ENCODE assay signal across 24 mouse cellular contexts in the genomic region with DNA sequence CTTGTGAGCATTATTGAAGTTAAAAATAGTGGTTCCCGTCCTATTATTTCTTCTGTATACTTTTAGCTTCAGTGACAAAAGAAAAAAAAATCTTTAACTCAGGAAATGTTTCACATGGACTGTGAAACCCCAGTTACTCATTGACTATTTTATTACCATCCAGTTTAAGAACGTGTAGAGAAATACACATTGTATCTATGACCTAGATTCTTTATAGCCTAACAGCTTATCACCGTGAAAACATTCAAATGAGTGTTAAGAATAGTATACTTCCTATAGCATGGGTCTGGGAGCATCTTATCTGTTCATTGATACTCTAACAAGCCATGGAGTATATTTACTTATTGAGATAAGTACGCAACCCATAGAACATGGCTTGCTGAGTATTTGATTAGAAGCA. TPM values are rescaled to one million over a fixed set of nuclear protein-coding genes. Genes with fewer than 3 reads are reported as not detected.
DNase-seq lines count a peak whose midpoint lies in the region; ATAC-seq and TF ChIP-seq lines count a peak whose summit lies in the region.
"Had no signal": no experiment of that assay in that cellular context is flagged by ENCODE, and none has a peak within 500 bp of the region (broad histone marks: within the 10 kb centered on the region; RNA-seq: fewer than 3 reads in every experiment).

No protein-coding gene starts in this region.

- WGBS in kidney, adult 2 months = 32% methylated on average over 4 of the region's 4 CpGs
- WGBS in kidney, postnatal 0 days = 46% methylated on average over 4 of the region's 4 CpGs
- WGBS in intestine, embryonic 16.5 days = 51% methylated on average over 4 of the region's 4 CpGs

- H3K4me1 ChIP-seq in kidney, adult 2 months (ENCODE audit: control insufficient read depth, insufficient read depth, low read length) = peaks cover 2% of the 10 kb centered on the region; the same call in 1 of the 2 replicates
- no peaks in the 10 kb centered on the region for H3K4me1 ChIP-seq in kidney, postnatal 0 days (replicated peaks; ENCODE audit: insufficient read depth, low read length)
- no peaks in the 10 kb centered on the region for H3K4me1 ChIP-seq in intestine, embryonic 16.5 days (ENCODE audit: control insufficient read depth, insufficient read depth, low read length)
- H3K4me1 ChIP-seq: forebrain, embryonic 10.5 days; heart, embryonic 13.5 days had no signal

- no peak for ATAC-seq in kidney, postnatal 0 days (replicated peaks; ENCODE audit: low FRiP score, low read depth)
- peak; percentile 96 for ATAC-seq in intestine, embryonic 16.5 days
- ATAC-seq: activated CD4-positive, CD25-positive, alpha-beta regulatory T cell, adult 4 months; CD4-positive, CD25-positive, alpha-beta regulatory T cell, adult 4 months; forebrain, embryonic 14.5 days had no signal

- no peaks in the 10 kb centered on the region for H3K36me3 ChIP-seq in kidney, adult 2 months (ENCODE audit: control insufficient read depth, insufficient read depth, low read length)
- H3K36me3 ChIP-seq in kidney, postnatal 0 days (ENCODE audit: insufficient read depth, low read length) = no peaks in the 10 kb centered on the region
- H3K36me3 ChIP-seq in intestine, embryonic 16.5 days (ENCODE audit: control insufficient read depth, insufficient read depth, low read length) = no peaks in the 10 kb centered on the region
- H3K36me3 ChIP-seq: embryonic facial prominence, embryonic 15.5 days; forebrain, embryonic 10.5 days; G1E; heart, embryonic 13.5 days had no signal

- no peaks in the 10 kb centered on the region for H3K9me3 ChIP-seq in kidney, postnatal 0 days (replicated peaks; ENCODE audit: low read length)
- H3K9me3 ChIP-seq in intestine, embryonic 16.5 days (ENCODE audit: control insufficient read depth, low read length) = no peaks in the 10 kb centered on the region
- H3K9me3 ChIP-seq: embryonic facial prominence, embryonic 15.5 days; forebrain, embryonic 10.5 days; G1E; heart, embryonic 13.5 days had no signal

- no peak for TF ChIP-seq CTCF in kidney, adult 2 months (conservative IDR thresholded peaks at IDR 0.05; ENCODE audit: insufficient read depth, insufficient read length, low read depth, low read length)
- no peak for TF ChIP-seq CTCF in kidney, postnatal 0 days (IDR thresholded peaks at IDR 0.05; ENCODE audit: low read depth)

- H3K27ac ChIP-seq in kidney, adult 2 months (ENCODE audit: insufficient read depth, low read depth, low read length) = no peak overlapping the region
- H3K27ac ChIP-seq in kidney, postnatal 0 days = peak overlapping the region; percentile 44; the same call in 1 of the 2 replicates
- no peak overlapping the region for H3K27ac ChIP-seq in intestine, embryonic 16.5 days (ENCODE audit: low read length)
- H3K27ac ChIP-seq: embryonic facial prominence, embryonic 15.5 days; forebrain, embryonic 10.5 days; gastrocnemius, adult 2 months; heart, embryonic 13.5 days had no signal

- no peak for TF ChIP-seq POLR2A in kidney, adult 2 months (IDR thresholded peaks at IDR 0.05; ENCODE audit: low read depth, low read length)

- no peak overlapping the region for H3K9ac ChIP-seq in kidney, postnatal 0 days (ENCODE audit: low read depth, low read length)
- H3K9ac ChIP-seq in intestine, embryonic 16.5 days (ENCODE audit: low read depth, low read length) = no peak overlapping the region
- H3K9ac ChIP-seq: embryonic facial prominence, embryonic 15.5 days; heart, embryonic 13.5 days had no signal

- no peaks in the 10 kb centered on the region for H3K27me3 ChIP-seq in kidney, adult 2 months (replicated peaks; ENCODE audit: control insufficient read depth, insufficient read depth, low read length)
- no peaks in the 10 kb centered on the region for H3K27me3 ChIP-seq in kidney, postnatal 0 days (ENCODE audit: insufficient read depth, low read length)
- H3K27me3 ChIP-seq in intestine, embryonic 16.5 days (replicated peaks; ENCODE audit: control insufficient read depth, insufficient read depth, low read length) = no peaks in the 10 kb centered on the region
- H3K27me3 ChIP-seq: embryonic facial prominence, embryonic 15.5 days had no signal

- peak; percentile 44 for DNase-seq in kidney, adult 2 months
- no peak for DNase-seq in kidney, adult 18-20 months
- peak; percentile 38 for DNase-seq in kidney, postnatal 0 days (ENCODE audit: low spot score)
- DNase-seq in kidney, postnatal 14 days = no peak
- DNase-seq in c-Kit-positive CD71-positive TER-119-positive erythroid progenitor cells, embryonic 14.5 days (ENCODE audit: low spot score) = no peak
- no peak for DNase-seq in cerebellum, adult 8-10 months
- DNase-seq: adrenal gland, postnatal 25 days; B cell, adult 2 months; cerebellum, adult 2 months; cerebellum, postnatal 14 days; embryo, embryonic 11 days; gastrocnemius, adult 2 months; gastrocnemius, postnatal 25 days; heart, adult 11 months; heart, postnatal 36 days had no signal

- H3K4me2 ChIP-seq in kidney, postnatal 0 days (ENCODE audit: low read length) = no peak overlapping the region
- H3K4me2 ChIP-seq in intestine, embryonic 16.5 days (ENCODE audit: low read depth, low read length) = no peak overlapping the region
- H3K4me2 ChIP-seq: embryonic facial prominence, embryonic 15.5 days; heart, embryonic 13.5 days had no signal

- H3K4me3 ChIP-seq in kidney, adult 2 months (ENCODE audit: insufficient read depth, low read depth, low read length) = no peak overlapping the region
- no peak overlapping the region for H3K4me3 ChIP-seq in kidney, postnatal 0 days (replicated peaks; ENCODE audit: low read depth, low read length)
- no peak overlapping the region for H3K4me3 ChIP-seq in intestine, embryonic 16.5 days (ENCODE audit: low read length)
- H3K4me3 ChIP-seq: embryonic facial prominence, embryonic 15.5 days; erythroblast, embryonic 14.5 days; forebrain, embryonic 10.5 days; gastrocnemius, adult 2 months; heart, embryonic 13.5 days had no signal

RNA-seq across cellular contexts. Expression of a gene that starts 13.3 kb away (rescaled TPM):
- 37.1 and 41.9 TPM in 2 replicates for polyA plus RNA-seq in kidney, adult 2 months (2012; rRNA removed)
- 56.9 and 60.9 TPM in 2 replicates for polyA plus RNA-seq in kidney, postnatal 0 days (2015; fragmentation: Nextera tagmentation; extraction: Ambion mirVana)
- polyA plus RNA-seq in intestine, embryonic 16.5 days (2015; fragmentation: Nextera tagmentation; extraction: Ambion mirVana) = 67.5 and 79.3 TPM in 2 replicates
- polyA plus RNA-seq: forebrain, embryonic 10.5 days; forebrain, embryonic 14.5 days; G1E had no signal

RNA-seq across cellular contexts. Expression of a gene that starts 52.0 kb away (rescaled TPM):
- polyA plus RNA-seq in kidney, adult 2 months (2012; rRNA removed) = 0.20 TPM in 1 of 2 replicates, not detected in the other
- 0.13 TPM in 1 of 2 replicates, not detected in the other for polyA plus RNA-seq in kidney, postnatal 0 days (2015; fragmentation: Nextera tagmentation; extraction: Ambion mirVana)
- not detected in 2 replicates for polyA plus RNA-seq in intestine, embryonic 16.5 days (2015; fragmentation: Nextera tagmentation; extraction: Ambion mirVana)
- polyA plus RNA-seq: CD4-positive, CD25-positive, alpha-beta regulatory T cell, adult 4 months; erythroblast, embryonic 14.5 days; forebrain, embryonic 10.5 days; forebrain, embryonic 14.5 days; G1E had no signal

Comparison
In these comparisons a context has a peak if more than half of its experiments do, and no peak if none do; other contexts are left out.
1. DNase-seq: peak in kidney, adult 2 months (single experiment) and kidney, postnatal 0 days (single experiment); none in kidney, adult 18-20 months (single experiment), kidney, postnatal 14 days (single experiment), c-Kit-positive CD71-positive TER-119-positive erythroid progenitor cells, embryonic 14.5 days (single experiment) and cerebellum, adult 8-10 months (single experiment).